Mouse (Mus musculus) stomach, embryonic 15.5 days (tissue): ENCODE measurements around the gene Gm20388. TPM values are rescaled to one million over a fixed set of nuclear protein-coding genes. Genes with fewer than 3 reads are reported as not detected.

Experiments
- ATAC-seq: fragments of 200-750 bp; cut with Nextera tagmentation; 2 replicates; pipeline ENCODE4 v1.8.0; 2017; ENCODE audit warnings: low read depth, moderate number of reproducible peaks, moderate TSS enrichment; ENCODE audit not compliant: insufficient read depth, low FRiP score
- H3K27ac ChIP-seq: fragments of 300-500 bp; sonication (generic); 2 replicates; pipeline ENCODE4 v1.5.1; 2015; ENCODE audit warnings: mild to moderate bottlenecking, inconsistent platforms
- H3K27me3 ChIP-seq: fragments of 300-500 bp; sonication (generic); replicated peaks from 2 replicates; pipeline ENCODE4 v1.6.1; 2015; ENCODE audit warnings: inconsistent platforms
- H3K36me3 ChIP-seq: fragments of 300-500 bp; sonication (generic); 2 replicates; pipeline ENCODE4 v1.6.1; 2015; ENCODE audit warnings: inconsistent platforms
- H3K4me1 ChIP-seq: fragments of 300-500 bp; sonication (generic); 2 replicates; pipeline ENCODE4 v1.6.1; 2015; ENCODE audit warnings: inconsistent platforms
- H3K4me2 ChIP-seq: fragments of 300-500 bp; sonication (generic); 2 replicates; pipeline ENCODE4 v1.6.1; 2015; ENCODE audit warnings: mild to moderate bottlenecking, inconsistent platforms
- H3K4me3 ChIP-seq: fragments of 300-500 bp; sonication (generic); replicated peaks from 2 replicates; pipeline ENCODE4 v1.5.1; 2015; ENCODE audit warnings: inconsistent platforms
- H3K9ac ChIP-seq: fragments of 300-500 bp; sonication (generic); 2 replicates; pipeline ENCODE4 v1.6.1; 2015; ENCODE audit warnings: inconsistent platforms
- H3K9me3 ChIP-seq: fragments of 300-500 bp; sonication (generic); 2 replicates; pipeline ENCODE4 v1.6.1; 2016; ENCODE audit warnings: inconsistent platforms
- WGBS: fragments of 180-500 bp; shearing (Covaris S2); methylation state at CpG from one replicate; pipeline ENCODE4 v1.1.7; 2015; 5-methylcytosine and 5-hydroxymethylcytosine counted together
- polyA plus RNA-seq: library from polyadenylated mRNA; unstranded; fragments of >200 nt; fragmentation: Nextera tagmentation; extraction: Ambion mirVana; gene quantifications from 2 replicates; pipeline ENCODE4 v1.2.1, GENCODE M21; 2015

The Gm20388 gene
- polyA plus RNA-seq, 1 experiment from 2014 or later: not detected

- Histone ChIP-seq H3K4me2 (peak overlapping the region; percentile 55), H3K4me1 (peaks cover 20% of the 10 kb centered on the region), H3K4me3 (peak overlapping the region; percentile 31), H3K9ac (peak overlapping the region; percentile 31; the same call in 1 of the 2 replicates), H3K27ac (peak overlapping the region; percentile 75), H3K27me3 (peaks cover 41% of the 10 kb centered on the region), H3K9me3 (no peaks in the 10 kb centered on the region), H3K36me3 (no peaks in the 10 kb centered on the region)
- 7% methylated on average over 15 of the region's 15 CpGs for WGBS
- ATAC-seq: no peak
Measured at GRCm38 (mm10) chr8:121074108-121074847, 1163.6 kb downstream of the Gm20388 start.

DNA sequence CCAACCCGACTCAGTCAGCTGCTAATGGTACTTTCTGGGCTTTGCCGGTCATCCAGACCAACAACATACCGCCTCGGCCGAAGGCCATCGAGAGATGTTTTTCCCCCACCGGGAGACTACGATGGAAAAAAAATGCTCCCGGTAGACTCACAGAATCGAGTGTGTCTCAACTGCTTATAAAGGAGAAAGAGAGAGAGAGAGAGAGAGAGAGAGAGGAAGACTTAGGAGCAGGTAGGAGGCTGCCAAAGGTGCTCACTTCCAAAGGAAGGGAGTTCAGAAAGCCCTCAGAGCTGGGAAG, 1164.2 kb downstream of the Gm20388 start:
- Histone ChIP-seq H3K4me1 (peaks cover 20% of the 10 kb centered on the region), H3K27ac (peak overlapping the region; percentile 67), H3K27me3 (peaks cover 42% of the 10 kb centered on the region), H3K36me3 (no peaks in the 10 kb centered on the region), H3K4me3 (peak overlapping the region; percentile 31), H3K4me2 (peak overlapping the region; percentile 55), H3K9me3 (no peaks in the 10 kb centered on the region), H3K9ac (no peak overlapping the region)
- no peak for ATAC-seq
- WGBS: 9% methylated on average over 10 of the region's 10 CpGs

DNA sequence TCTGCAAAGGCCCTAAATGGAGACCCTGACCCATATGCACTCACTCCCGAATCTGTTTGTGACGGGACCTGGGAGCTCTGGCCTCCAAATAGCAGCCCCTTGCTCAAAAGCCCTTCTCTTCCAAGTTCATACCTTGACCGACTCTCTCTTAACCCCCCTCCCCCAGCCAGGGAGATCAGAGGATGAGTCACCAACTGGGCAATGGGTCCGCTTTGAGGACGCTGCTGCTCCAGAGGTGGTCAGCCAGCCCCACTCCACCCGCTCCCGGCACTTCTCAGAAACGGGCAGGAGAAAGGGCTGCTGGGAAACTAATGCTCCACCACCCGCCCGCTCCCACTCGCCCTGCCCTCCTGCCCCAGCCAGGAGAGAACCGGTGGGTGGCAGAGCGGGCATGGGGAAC, 1165.3 kb downstream of the Gm20388 start:
- Histone ChIP-seq H3K27me3 (peaks cover 54% of the 10 kb centered on the region), H3K4me3 (peak overlapping the region; percentile 31), H3K9ac (no peak overlapping the region; the same call in 1 of the 2 replicates), H3K36me3 (no peaks in the 10 kb centered on the region), H3K4me2 (peak overlapping the region; percentile 55), H3K27ac (peak overlapping the region; percentile 67; the same call in 1 of the 2 replicates), H3K4me1 (peaks cover 11% of the 10 kb centered on the region), H3K9me3 (no peaks in the 10 kb centered on the region)
- 13% methylated on average over 13 of the region's 13 CpGs for WGBS
- ATAC-seq: no peak

- H3K36me3 ChIP-seq: no peaks in the 10 kb centered on the region
- peak overlapping the region; percentile 5; the same call in 1 of the 2 replicates for H3K4me3 ChIP-seq
- no peak overlapping the region for H3K9ac ChIP-seq
- peaks cover 53% of the 10 kb centered on the region for H3K27me3 ChIP-seq
- H3K27ac ChIP-seq: peak overlapping the region; percentile 63
- peak overlapping the region; percentile 55 for H3K4me2 ChIP-seq
- WGBS: 24% methylated on average over 7 of the region's 7 CpGs
- peaks cover 6% of the 10 kb centered on the region; the same call in 1 of the 2 replicates for H3K4me1 ChIP-seq
- ATAC-seq: no peak
- H3K9me3 ChIP-seq: no peaks in the 10 kb centered on the region
Measured at GRCm38 (mm10) chr8:121076555-121076954, 1165.9 kb downstream of the Gm20388 start.

DNA sequence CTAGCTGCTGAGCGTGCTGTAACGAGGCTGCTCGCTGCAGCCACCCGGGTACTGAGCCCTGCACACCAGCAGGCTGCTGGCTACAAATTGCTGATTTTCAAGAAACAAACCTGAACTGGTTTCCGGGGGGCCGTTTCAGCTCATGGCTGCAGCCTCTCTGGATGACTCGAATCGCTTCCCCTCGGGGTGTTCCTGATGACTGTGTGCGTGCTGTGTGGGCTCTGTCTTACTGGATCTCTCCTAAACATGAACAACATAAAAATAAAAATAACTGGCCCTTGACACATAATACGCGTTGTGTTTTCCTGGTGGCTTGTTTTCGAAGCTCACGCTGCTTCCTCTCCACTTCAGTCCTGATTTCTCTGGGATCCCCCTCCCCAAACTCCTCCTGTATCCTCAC, 1168.1 kb downstream of the Gm20388 start:
- Histone ChIP-seq H3K9ac (no peak overlapping the region; the same call in 1 of the 2 replicates), H3K4me1 (peaks cover 9% of the 10 kb centered on the region), H3K4me3 (peak overlapping the region; percentile 68; the same call in 1 of the 2 replicates), H3K27me3 (peaks cover 71% of the 10 kb centered on the region), H3K36me3 (no peaks in the 10 kb centered on the region), H3K4me2 (peak overlapping the region; percentile 82), H3K9me3 (no peaks in the 10 kb centered on the region), H3K27ac (peak overlapping the region; percentile 98; the same call in 1 of the 2 replicates)
- ATAC-seq: no peak
- 14% methylated on average over 14 of the region's 14 CpGs for WGBS

DNA sequence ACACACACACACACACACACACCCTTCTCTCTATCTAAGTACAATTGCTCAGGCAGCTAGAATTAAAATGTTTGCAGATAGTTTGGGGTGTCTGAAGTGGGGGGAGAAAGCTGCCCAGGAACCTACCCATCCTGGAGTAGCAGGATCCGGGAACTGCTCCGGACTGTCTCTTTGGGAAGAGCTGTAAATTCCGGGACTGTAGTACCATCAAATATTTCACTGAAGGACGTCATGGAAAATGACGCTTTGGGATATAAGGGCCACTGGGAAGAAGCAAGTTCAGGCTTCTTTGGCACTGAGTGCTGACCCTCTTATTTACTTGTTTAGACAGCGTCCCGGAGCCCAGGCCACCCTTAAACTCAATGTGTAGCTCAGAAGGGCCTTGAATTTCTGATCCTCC, 1168.6 kb downstream of the Gm20388 start:
- Histone ChIP-seq H3K9me3 (no peaks in the 10 kb centered on the region), H3K9ac (no peak overlapping the region; the same call in 1 of the 2 replicates), H3K4me2 (peak overlapping the region; percentile 82), H3K4me1 (peaks cover 9% of the 10 kb centered on the region), H3K4me3 (peak overlapping the region; percentile 68; the same call in 1 of the 2 replicates), H3K36me3 (no peaks in the 10 kb centered on the region), H3K27me3 (peaks cover 73% of the 10 kb centered on the region), H3K27ac (peak overlapping the region; percentile 98; the same call in 1 of the 2 replicates)
- WGBS: 12% methylated on average over 7 of the region's 7 CpGs
- no peak for ATAC-seq

DNA sequence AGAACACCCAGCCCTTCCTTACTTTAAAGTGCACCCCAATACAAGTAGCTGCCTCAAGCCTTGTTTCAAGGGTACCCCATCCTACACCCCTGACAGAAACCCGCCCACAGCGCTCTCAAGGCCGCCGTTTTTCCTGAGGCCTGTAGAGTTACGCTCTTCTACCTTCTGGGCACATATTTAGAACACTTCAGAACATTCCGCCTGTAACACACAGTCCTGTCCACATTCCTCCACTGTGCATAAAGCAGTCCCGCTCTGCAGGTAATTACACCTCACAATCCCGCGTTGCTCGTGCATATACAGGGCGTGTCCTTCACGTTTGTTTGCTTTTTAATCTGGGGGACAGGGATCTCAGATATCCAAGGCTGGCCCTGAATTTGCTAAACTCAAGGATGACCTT, 1169.3 kb downstream of the Gm20388 start:
- Histone ChIP-seq H3K27me3 (peaks cover 79% of the 10 kb centered on the region), H3K9ac (peak overlapping the region; percentile 66), H3K36me3 (no peaks in the 10 kb centered on the region), H3K4me2 (peak overlapping the region; percentile 82), H3K4me3 (peak overlapping the region; percentile 68), H3K4me1 (peaks cover 9% of the 10 kb centered on the region), H3K9me3 (no peaks in the 10 kb centered on the region), H3K27ac (peak overlapping the region; percentile 98; the same call in 1 of the 2 replicates)
- 10% methylated on average over 12 of the region's 12 CpGs for WGBS
- ATAC-seq: no peak

DNA sequence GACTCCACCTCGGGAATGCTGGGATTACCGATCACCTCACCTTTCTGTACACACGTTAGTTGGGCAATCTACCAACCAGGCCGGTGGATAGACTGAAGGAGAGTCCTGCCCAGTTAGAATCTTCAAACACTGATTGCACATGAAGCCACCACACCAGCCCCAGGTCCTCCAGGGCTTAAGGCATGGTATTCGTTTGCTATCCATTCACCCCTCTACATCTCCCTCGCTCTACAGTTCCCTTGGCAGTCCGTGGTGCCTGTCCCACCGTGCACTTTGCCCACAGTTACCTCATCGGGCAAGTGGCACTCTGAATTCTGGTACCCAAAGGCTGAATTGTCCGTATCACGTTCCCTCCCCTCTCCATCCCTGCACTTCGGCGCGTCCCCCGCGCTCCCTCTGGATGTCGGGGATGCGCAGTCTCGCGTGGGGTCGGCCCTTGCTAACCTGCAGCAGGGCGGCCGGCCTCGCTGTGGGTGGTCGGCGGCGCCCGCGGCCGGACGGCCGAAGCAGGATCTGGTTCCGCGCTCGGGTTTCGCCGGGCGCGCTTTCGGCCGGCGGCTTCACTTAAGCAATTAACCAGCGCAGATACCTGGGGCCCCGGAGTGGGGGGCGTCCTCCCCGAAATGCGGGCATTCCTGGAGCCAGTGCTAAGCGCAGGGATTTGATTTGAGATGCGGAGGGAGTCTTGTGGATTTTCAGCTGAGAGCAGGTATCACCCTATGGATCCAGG, 1169.9 kb downstream of the Gm20388 start:
- peak overlapping the region; percentile 82 for H3K4me2 ChIP-seq

GRCm38 (mm10) chr8:121081398-121081797, 1170.8 kb downstream of the Gm20388 start:
- Histone ChIP-seq H3K4me3 (peak overlapping the region; percentile 68), H3K36me3 (no peaks in the 10 kb centered on the region), H3K4me1 (peaks cover 9% of the 10 kb centered on the region), H3K27ac (peak overlapping the region; percentile 98), H3K27me3 (peaks cover 88% of the 10 kb centered on the region), H3K9ac (peak overlapping the region; percentile 66), H3K9me3 (no peaks in the 10 kb centered on the region), H3K4me2 (peak overlapping the region; percentile 82)
- 6% methylated on average over 7 of the region's 7 CpGs for WGBS
- no peak for ATAC-seq

More for the DNA sequence above, 1169.9 kb downstream of the Gm20388 start:
- H3K4me1 ChIP-seq: peaks cover 9% of the 10 kb centered on the region
- H3K27ac ChIP-seq: peak overlapping the region; percentile 98
- no peaks in the 10 kb centered on the region for H3K36me3 ChIP-seq
- peaks cover 84% of the 10 kb centered on the region for H3K27me3 ChIP-seq
- no peaks in the 10 kb centered on the region for H3K9me3 ChIP-seq
- peak overlapping the region; percentile 66 for H3K9ac ChIP-seq
- H3K4me3 ChIP-seq: peak overlapping the region; percentile 68
- WGBS: 1% methylated on average over 49 of the region's 49 CpGs
- no peak for ATAC-seq

- Histone ChIP-seq H3K27ac (peak overlapping the region; percentile 98), H3K4me1 (peaks cover 9% of the 10 kb centered on the region; the same call in 1 of the 2 replicates), H3K9me3 (no peaks in the 10 kb centered on the region), H3K27me3 (peaks cover 81% of the 10 kb centered on the region), H3K36me3 (no peaks in the 10 kb centered on the region), H3K4me3 (peak overlapping the region; percentile 68), H3K9ac (peak overlapping the region; percentile 66), H3K4me2 (peak overlapping the region; percentile 82)
- ATAC-seq: no peak
- WGBS: 4% methylated on average over 57 of the region's 57 CpGs
Measured at GRCm38 (mm10) chr8:121082218-121083092, 1171.8 kb downstream of the Gm20388 start.
